Mouse (Mus musculus): ENCODE results near the gene Dand5. TPM values are rescaled to one million over a fixed set of nuclear protein-coding genes. Genes with fewer than 3 reads are reported as not detected.
A peak's percentile ranks its signal among the peaks of the same experiment; 100 is the strongest.

Dand5 gene
- polyA plus RNA-seq, 1 experiment from 2014 or later: 8.1 TPM

GRCm38 (mm10) chr8:84840248-84840999 is 17.8 kb upstream of the Dand5 start, which contains the start of gene Rad23a:
Rad23a (minus strand) TSS chr8:84840665.
- peaks cover 54% of the 10 kb centered on the region for H3K4me1 ChIP-seq
- WGBS: under 1% methylated on average over 50 of the region's 55 CpGs
- H3K9ac ChIP-seq (replicated peaks): peak within 1 kb of the TSS; percentile 70
- peaks cover 76% of the 10 kb centered on the region for H3K36me3 ChIP-seq
- peak within 1 kb of the TSS; percentile 88 for H3K27ac ChIP-seq (replicated peaks)
- peak within 1 kb of the TSS; percentile 60 for H3K4me2 ChIP-seq (replicated peaks)
- H3K9me3 ChIP-seq: no peaks in the 10 kb centered on the region
- H3K27me3 ChIP-seq: no peaks in the 10 kb centered on the region
- ATAC-seq (replicated peaks): peak; percentile 95
- H3K4me3 ChIP-seq: peak within 1 kb of the TSS; percentile 59

DNA sequence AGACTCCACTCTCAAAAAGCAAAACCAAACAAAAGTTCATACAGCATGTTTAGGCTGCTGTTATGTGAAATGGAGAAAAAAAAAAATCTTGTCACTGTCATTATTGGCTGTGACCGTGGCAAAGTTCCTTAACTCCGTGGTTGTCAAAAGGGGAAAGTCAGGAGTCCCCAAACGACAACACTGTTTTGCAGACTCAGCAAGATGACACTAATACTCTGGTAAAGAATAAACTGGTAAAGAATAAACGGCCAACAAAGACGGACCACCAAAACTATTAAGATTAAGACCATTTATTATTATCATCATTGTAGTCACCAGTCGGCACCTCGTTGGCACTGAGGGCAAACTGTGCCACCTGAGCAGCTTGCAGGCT is 17.2 kb upstream of the Dand5 start:
- ATAC-seq (replicated peaks): no peak

DNA sequence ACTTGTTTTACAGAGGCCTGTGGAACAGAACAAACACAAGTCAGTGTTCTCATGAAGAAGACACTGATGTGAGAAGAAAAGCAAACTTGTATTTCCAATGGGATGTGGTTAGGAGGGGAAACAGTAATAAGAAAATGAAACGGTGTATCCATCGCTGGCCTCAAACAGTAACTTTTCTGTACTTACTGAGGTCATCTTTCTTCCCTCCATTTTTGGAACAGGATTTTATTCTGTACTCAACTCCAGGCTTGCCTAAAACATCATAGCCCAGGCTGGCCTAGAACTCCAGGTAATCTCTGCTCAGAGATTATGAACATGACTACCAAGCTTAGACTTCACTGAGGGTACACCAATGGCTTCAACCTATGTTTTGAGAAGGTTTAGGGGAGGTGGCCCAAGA is 16.8 kb upstream of the Dand5 start:
- WGBS: 99% methylated on average over 2 of the region's 2 CpGs
- Histone ChIP-seq H3K9ac (replicated peaks) (no peak overlapping the region), H3K27ac (replicated peaks) (no peak overlapping the region)

More for the DNA sequence above, 17.2 kb upstream of the Dand5 start:
- H3K36me3 ChIP-seq: peaks cover 73% of the 10 kb centered on the region
- peak overlapping the region; percentile 59 for H3K4me3 ChIP-seq
- H3K4me2 ChIP-seq (replicated peaks): peak overlapping the region; percentile 60
- H3K4me1 ChIP-seq: peaks cover 53% of the 10 kb centered on the region
- WGBS: 2% methylated on average over 7 of the region's 7 CpGs
- H3K27me3 ChIP-seq: no peaks in the 10 kb centered on the region
- H3K27ac ChIP-seq (replicated peaks): peak overlapping the region; percentile 88
- H3K9ac ChIP-seq (replicated peaks): peak overlapping the region; percentile 70
- H3K9me3 ChIP-seq: no peaks in the 10 kb centered on the region

DNA sequence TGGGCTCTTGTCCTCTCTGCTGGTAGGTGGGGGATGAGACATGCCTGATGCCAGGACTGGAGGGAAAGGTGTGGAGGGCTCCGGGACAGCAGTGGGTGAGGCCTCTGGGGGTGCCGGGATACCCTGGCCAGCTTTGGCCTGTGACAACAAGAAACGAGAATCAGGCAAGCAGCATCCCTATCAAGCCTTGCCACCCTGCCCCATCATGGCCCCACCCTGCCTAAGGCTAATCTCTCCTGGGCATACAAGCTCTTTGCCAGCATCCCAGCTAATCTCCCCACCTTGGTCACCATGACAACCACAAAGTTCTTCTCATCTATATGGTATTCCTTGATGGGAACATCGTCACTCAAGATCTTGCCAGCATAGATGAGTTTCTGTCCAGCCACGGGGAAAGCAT is 15.9 kb upstream of the Dand5 start:
- Histone ChIP-seq H3K36me3 (peaks cover 67% of the 10 kb centered on the region), H3K4me2 (replicated peaks) (no peak overlapping the region), H3K4me1 (peaks cover 54% of the 10 kb centered on the region), H3K27me3 (no peaks in the 10 kb centered on the region), H3K9me3 (no peaks in the 10 kb centered on the region), H3K27ac (replicated peaks) (no peak overlapping the region), H3K9ac (replicated peaks) (no peak overlapping the region), H3K4me3 (no peak overlapping the region)
- ATAC-seq (replicated peaks): no peak
- WGBS: 89% methylated on average over 5 of the region's 5 CpGs

More for the DNA sequence above, 16.8 kb upstream of the Dand5 start:
- H3K4me2 ChIP-seq (replicated peaks): peak overlapping the region; percentile 60
- peak overlapping the region; percentile 59 for H3K4me3 ChIP-seq
- H3K4me1 ChIP-seq: peaks cover 53% of the 10 kb centered on the region
- no peaks in the 10 kb centered on the region for H3K9me3 ChIP-seq
- no peak for ATAC-seq (replicated peaks)
- no peaks in the 10 kb centered on the region for H3K27me3 ChIP-seq
- H3K36me3 ChIP-seq: peaks cover 69% of the 10 kb centered on the region

DNA sequence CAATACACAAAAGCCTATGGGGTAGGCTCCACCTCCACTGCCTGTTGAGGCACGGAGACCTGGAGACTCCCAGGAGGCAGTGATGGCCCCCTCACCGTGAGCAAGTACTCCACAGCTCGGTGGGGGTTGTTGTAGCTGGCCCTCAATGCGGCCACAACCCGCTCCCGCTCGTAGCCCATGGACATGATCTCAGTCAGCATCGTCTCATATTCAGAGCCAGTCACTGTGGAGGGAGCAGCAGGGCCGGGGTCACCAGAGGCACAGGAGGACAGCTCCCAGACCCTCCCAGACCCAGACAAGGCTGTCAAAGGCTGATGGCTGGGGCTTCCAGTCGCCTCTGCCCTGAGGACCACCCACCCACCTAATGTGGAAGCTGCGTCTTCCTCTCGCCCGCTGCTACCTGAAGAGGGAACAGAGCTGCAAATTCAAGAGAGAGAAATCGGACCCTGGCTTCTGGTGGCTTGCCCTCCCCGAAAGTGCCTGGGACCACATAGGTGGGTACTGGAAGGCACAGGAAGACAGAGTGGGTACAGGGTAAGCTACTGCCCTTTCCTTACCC is 15.4 kb upstream of the Dand5 start:
- WGBS: 88% methylated on average over 15 of the region's 15 CpGs
- Histone ChIP-seq H3K4me1 (peaks cover 54% of the 10 kb centered on the region), H3K4me2 (replicated peaks) (no peak overlapping the region), H3K9me3 (no peaks in the 10 kb centered on the region), H3K27ac (replicated peaks) (no peak overlapping the region), H3K27me3 (no peaks in the 10 kb centered on the region), H3K36me3 (peaks cover 62% of the 10 kb centered on the region), H3K9ac (replicated peaks) (no peak overlapping the region), H3K4me3 (no peak overlapping the region)
- ATAC-seq (replicated peaks): no peak

GRCm38 (mm10) chr8:84837149-84837911 is 14.7 kb upstream of the Dand5 start:
- peaks cover 55% of the 10 kb centered on the region for H3K36me3 ChIP-seq
- H3K27me3 ChIP-seq: no peaks in the 10 kb centered on the region
- no peak for ATAC-seq (replicated peaks)
- no peaks in the 10 kb centered on the region for H3K9me3 ChIP-seq
- 74% methylated on average over 8 of the region's 8 CpGs for WGBS
- H3K9ac ChIP-seq (replicated peaks): no peak overlapping the region
- H3K4me3 ChIP-seq: no peak overlapping the region
- peak overlapping the region; percentile 94; the same call in 1 of the 2 replicates for H3K27ac ChIP-seq (replicated peaks)
- peaks cover 53% of the 10 kb centered on the region for H3K4me1 ChIP-seq
- no peak overlapping the region for H3K4me2 ChIP-seq (replicated peaks)

- H3K4me2 ChIP-seq (replicated peaks): no peak overlapping the region; the same call in 1 of the 2 replicates
- no peaks in the 10 kb centered on the region for H3K27me3 ChIP-seq
- no peak overlapping the region for H3K9ac ChIP-seq (replicated peaks)
- ATAC-seq (replicated peaks): peak; percentile 74
- peak overlapping the region; percentile 94 for H3K27ac ChIP-seq (replicated peaks)
- H3K9me3 ChIP-seq: no peaks in the 10 kb centered on the region
- WGBS: 42% methylated on average over 10 of the region's 10 CpGs
- no peak overlapping the region for H3K4me3 ChIP-seq
- peaks cover 53% of the 10 kb centered on the region for H3K4me1 ChIP-seq
- peaks cover 41% of the 10 kb centered on the region for H3K36me3 ChIP-seq
These were observed 12.5 kb upstream of the Dand5 start for GRCm38 (mm10) chr8:84834866-84835855.

DNA sequence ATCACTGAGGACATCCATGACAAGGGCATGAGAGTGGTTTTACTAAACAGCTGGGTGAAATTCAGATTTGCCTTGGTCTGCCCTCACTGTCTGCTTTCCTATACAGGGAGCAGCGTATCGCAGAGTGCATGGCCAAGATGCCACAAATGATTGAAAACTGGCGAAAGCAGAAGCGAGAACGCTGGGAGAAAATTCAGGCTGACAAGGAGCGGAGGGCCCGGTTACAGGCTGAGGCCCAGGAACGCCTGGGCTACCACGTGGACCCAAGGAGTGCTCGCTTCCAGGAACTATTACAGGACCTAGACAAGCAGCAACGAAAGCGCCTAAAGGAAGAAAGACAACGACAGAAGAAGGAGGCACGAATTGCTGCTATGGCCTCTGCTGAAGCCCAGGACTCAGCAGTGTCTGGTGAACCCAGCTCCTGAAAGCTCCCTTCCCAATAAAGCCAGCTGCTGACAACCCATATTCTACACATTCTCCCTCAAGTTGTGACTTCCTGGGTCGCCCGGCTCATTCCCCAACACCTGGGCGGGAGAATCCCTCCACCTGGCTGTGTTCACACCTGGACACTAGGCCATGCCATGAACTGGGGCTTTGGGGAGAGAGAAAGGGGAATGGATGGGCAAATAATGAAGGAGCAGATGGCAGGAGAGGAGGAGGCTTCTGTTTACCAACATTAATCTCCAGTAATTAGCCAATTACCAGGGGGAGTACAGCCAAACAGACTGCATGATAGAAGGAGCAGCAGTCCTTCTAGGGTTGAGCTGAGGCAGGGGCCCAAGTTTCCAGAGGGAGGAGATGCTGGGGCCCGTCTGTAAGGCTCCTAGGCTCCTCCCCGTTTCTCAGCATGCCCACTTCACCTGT is 11.6 kb upstream of the Dand5 start:
- ATAC-seq (replicated peaks): peak; percentile 62
- Histone ChIP-seq H3K27me3 (no peaks in the 10 kb centered on the region), H3K4me2 (replicated peaks) (no peak overlapping the region), H3K4me3 (no peak overlapping the region), H3K36me3 (peaks cover 41% of the 10 kb centered on the region), H3K27ac (replicated peaks) (peak overlapping the region; percentile 94), H3K9me3 (no peaks in the 10 kb centered on the region), H3K4me1 (peaks cover 46% of the 10 kb centered on the region), H3K9ac (replicated peaks) (no peak overlapping the region)
- WGBS: 65% methylated on average over 19 of the region's 19 CpGs

DNA sequence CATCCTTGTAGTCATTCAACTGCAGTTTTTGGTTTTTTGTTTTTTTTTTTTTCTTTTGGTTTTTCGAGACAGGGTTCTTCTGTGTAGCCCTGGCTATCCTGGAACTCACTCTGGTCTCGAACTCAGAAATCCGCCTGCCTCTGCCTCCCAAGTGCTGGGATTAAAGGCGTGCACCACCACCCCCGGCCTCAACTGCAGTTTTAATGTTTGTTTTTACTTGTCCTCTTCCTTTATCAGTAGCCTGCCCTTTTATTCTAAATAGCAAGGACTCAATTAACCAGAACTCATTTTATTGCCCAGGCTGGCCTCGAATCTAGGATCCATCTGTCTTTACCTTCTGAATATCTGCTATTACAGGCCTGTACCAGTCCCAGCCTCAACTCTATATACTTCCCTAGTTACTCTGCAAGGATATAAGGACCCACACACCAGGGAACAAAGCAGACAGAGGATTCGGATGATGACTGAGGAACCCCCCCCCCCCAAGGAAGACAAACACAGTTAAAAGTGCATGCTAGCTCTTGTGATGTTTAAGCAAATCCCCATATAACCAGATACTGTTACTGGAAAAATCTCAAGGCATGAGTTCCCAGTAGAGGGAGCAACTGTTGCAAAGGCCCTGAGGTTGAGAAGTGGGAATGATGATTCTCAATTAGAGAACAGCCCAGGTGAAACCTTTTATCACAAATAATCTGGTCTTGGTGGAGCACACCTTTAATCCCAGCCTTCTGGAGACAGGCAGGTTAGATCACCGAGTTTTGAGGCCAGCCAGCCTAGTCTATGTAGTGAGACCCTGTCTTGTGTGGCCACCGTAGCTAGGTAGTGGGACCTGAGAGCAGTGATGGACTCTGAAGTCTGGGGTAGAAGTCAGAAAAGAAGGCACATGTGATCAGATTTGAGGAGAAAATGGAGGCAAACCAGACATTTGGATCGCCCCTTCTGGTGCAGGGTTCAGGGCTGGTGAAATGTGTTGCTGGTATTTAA is 10.4 kb upstream of the Dand5 start:
- Histone ChIP-seq H3K36me3 (peaks cover 35% of the 10 kb centered on the region), H3K4me2 (replicated peaks) (peak overlapping the region; percentile 57), H3K9me3 (no peaks in the 10 kb centered on the region), H3K27me3 (no peaks in the 10 kb centered on the region), H3K9ac (replicated peaks) (peak overlapping the region; percentile 85), H3K4me3 (peak overlapping the region; percentile 66), H3K4me1 (peaks cover 44% of the 10 kb centered on the region), H3K27ac (replicated peaks) (peak overlapping the region; percentile 94)
- WGBS: 65% methylated on average over 10 of the region's 10 CpGs
- ATAC-seq (replicated peaks): no peak
